Mouse (Mus musculus): Measurements from ENCODE around the gene Bpifa6. TPM values are rescaled to one million over a fixed set of nuclear protein-coding genes. Genes with fewer than 3 reads are reported as not detected.
A peak's percentile ranks its signal among the peaks of the same experiment; 100 is the strongest.

Gene Bpifa6
- polyA plus RNA-seq (2014; fragmentation: Nextera tagmentation; extraction: Ambion mirVana), result not detected in 2 replicates

DNA sequence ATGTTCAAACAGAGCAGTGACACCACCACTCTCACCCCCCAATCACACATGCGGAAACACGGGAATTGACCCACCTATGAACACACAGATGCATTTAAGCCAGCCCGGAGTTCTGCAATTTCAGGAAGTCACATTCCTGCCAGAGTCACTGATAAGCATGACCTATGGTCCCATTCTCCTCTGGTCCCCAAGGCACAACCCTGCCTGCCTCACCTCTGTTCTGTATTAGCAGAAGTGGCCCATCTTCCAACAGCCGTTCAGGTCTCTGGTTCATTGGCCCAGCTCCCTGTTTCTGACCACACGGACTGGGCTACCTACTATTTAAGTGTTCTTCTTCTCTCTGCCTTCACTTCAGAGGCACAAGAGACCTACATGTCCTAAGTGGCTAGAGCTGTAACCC lies at the start of gene Bpifa6:
Gene Bpifa6 (plus strand): TSS at position 364 of the 400 bp plus-strand sequence.
- WGBS, result 78% methylated on average over 5 of the region's 5 CpGs
- H3K4me3 ChIP-seq (ENCODE audit: low read depth, low read length), result no peak within 1 kb of the TSS
- no peak within 1 kb of the TSS for H3K4me2 ChIP-seq (replicated peaks; ENCODE audit: low read depth, low read length)
- H3K36me3 ChIP-seq (ENCODE audit: control insufficient read depth, insufficient read depth, low read length), result no peaks in the 10 kb centered on the region
- ATAC-seq (ENCODE audit: low FRiP score) (no peak), DNase-seq (ENCODE audit: low spot score) (no peak)
- no peaks in the 10 kb centered on the region for H3K4me1 ChIP-seq (replicated peaks; ENCODE audit: control insufficient read depth, insufficient read depth, low read length)
- H3K9me3 ChIP-seq (ENCODE audit: control insufficient read depth, low read length), result no peaks in the 10 kb centered on the region
- H3K9ac ChIP-seq (ENCODE audit: low read depth, low read length), result no peak within 1 kb of the TSS
- H3K27me3 ChIP-seq (ENCODE audit: control insufficient read depth, insufficient read depth, low read length), result no peaks in the 10 kb centered on the region
- H3K27ac ChIP-seq (ENCODE audit: low read depth, low read length), result no peak within 1 kb of the TSS

DNA sequence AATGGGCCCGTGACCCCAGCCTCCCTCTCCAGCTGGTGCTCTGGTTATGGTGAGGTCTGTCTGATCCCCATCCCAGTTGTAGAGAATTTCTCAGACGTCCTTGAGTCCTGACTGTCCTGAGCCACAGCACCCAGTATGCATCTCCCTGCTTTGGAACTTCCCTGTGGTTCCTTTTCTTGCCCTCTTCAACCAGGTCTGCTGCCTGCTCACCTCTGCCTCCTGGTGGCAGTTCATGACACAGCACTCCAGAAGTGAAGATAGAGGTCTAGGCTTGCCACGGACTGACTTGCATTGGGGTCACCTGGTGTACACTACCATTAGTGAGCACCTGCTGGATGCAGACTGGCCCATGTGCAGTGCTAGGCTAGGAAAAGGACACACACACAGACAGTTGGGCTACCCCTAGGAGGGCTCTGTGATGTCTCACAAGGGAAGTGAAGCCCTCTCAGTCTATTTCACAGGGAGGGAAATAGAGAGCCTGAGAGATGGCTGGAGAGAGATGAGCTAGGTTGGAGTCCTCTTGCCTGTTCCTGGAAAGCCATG lies 44.8 kb upstream of the Bpifa6 start:
- Histone ChIP-seq H3K4me3 (ENCODE audit: low read depth, low read length) (no peak overlapping the region), H3K4me2 (replicated peaks; ENCODE audit: low read depth, low read length) (no peak overlapping the region), H3K9me3 (ENCODE audit: control insufficient read depth, low read length) (no peaks in the 10 kb centered on the region), H3K36me3 (ENCODE audit: control insufficient read depth, insufficient read depth, low read length) (no peaks in the 10 kb centered on the region), H3K27me3 (ENCODE audit: control insufficient read depth, insufficient read depth, low read length) (no peaks in the 10 kb centered on the region), H3K27ac (ENCODE audit: low read depth, low read length) (no peak overlapping the region), H3K9ac (ENCODE audit: low read depth, low read length) (no peak overlapping the region), H3K4me1 (replicated peaks; ENCODE audit: control insufficient read depth, insufficient read depth, low read length) (no peaks in the 10 kb centered on the region)
- ATAC-seq (ENCODE audit: low FRiP score), result no peak
- DNase-seq (ENCODE audit: low spot score), result peak; percentile 74
- 48% methylated on average over 3 of the region's 3 CpGs for WGBS

DNA sequence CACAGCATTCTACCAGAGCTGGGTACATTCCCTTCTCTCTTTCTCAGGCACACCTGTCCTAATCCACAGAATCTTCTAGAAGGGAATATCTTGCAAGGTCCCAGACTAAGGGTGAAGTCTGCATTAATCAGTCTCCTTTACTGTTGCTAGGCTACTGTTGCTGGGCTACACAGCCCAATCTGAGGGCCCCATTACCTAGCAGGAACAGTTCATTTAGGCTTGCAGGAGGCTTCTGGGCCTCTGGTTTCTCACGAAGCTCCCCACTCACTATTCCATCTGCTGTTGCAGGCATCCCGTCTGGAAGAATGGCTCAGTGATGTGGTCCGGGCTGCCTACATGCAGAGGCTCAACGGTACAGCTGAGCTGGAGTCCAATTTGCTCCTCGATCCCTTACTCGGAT lies 43.6 kb upstream of the Bpifa6 start:
- no peak overlapping the region for H3K9ac ChIP-seq (ENCODE audit: low read depth, low read length)
- no peaks in the 10 kb centered on the region for H3K27me3 ChIP-seq (ENCODE audit: control insufficient read depth, insufficient read depth, low read length)
- H3K36me3 ChIP-seq (ENCODE audit: control insufficient read depth, insufficient read depth, low read length), result no peaks in the 10 kb centered on the region
- H3K4me2 ChIP-seq (replicated peaks; ENCODE audit: low read depth, low read length), result no peak overlapping the region
- no peaks in the 10 kb centered on the region for H3K4me1 ChIP-seq (replicated peaks; ENCODE audit: control insufficient read depth, insufficient read depth, low read length)
- H3K27ac ChIP-seq (ENCODE audit: low read depth, low read length), result no peak overlapping the region
- 66% methylated on average over 6 of the region's 6 CpGs for WGBS
- ATAC-seq (ENCODE audit: low FRiP score) (no peak), DNase-seq (ENCODE audit: low spot score) (peak; percentile 24)
- no peak overlapping the region for H3K4me3 ChIP-seq (ENCODE audit: low read depth, low read length)
- no peaks in the 10 kb centered on the region for H3K9me3 ChIP-seq (ENCODE audit: control insufficient read depth, low read length)

DNA sequence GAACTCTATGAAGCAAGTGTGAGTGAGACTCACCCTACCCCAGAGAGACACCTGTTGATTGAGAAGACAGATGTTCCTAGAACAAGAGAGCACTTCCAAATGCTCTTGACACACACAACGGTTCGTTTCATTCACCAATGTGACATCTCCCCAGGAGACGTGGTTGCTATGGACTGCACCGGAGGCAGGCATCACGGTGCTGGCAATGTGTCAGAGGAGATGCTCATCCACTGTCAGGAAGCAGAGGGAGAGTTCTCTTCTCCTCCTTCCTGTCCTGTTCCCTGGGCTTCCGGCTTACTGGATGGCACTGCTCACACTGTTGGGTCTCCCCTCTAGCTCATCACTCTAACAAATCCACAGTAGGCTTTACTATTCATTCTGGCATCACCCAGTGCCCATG lies 41.4 kb upstream of the Bpifa6 start:
- Histone ChIP-seq H3K36me3 (ENCODE audit: control insufficient read depth, insufficient read depth, low read length) (no peaks in the 10 kb centered on the region), H3K4me2 (replicated peaks; ENCODE audit: low read depth, low read length) (no peak overlapping the region), H3K27ac (ENCODE audit: low read depth, low read length) (no peak overlapping the region), H3K4me1 (replicated peaks; ENCODE audit: control insufficient read depth, insufficient read depth, low read length) (no peaks in the 10 kb centered on the region), H3K9ac (ENCODE audit: low read depth, low read length) (no peak overlapping the region), H3K27me3 (ENCODE audit: control insufficient read depth, insufficient read depth, low read length) (no peaks in the 10 kb centered on the region), H3K9me3 (ENCODE audit: control insufficient read depth, low read length) (no peaks in the 10 kb centered on the region), H3K4me3 (ENCODE audit: low read depth, low read length) (no peak overlapping the region)
- DNase-seq (ENCODE audit: low spot score), result no peak
- 63% methylated on average over 6 of the region's 6 CpGs for WGBS
- no peak for ATAC-seq (ENCODE audit: low FRiP score)

- no peak overlapping the region for H3K4me3 ChIP-seq (ENCODE audit: low read depth, low read length)
- H3K36me3 ChIP-seq (ENCODE audit: control insufficient read depth, insufficient read depth, low read length), result no peaks in the 10 kb centered on the region
- no peak for ATAC-seq (ENCODE audit: low FRiP score)
- WGBS, result 94% methylated on average over 6 of the region's 6 CpGs
- no peak overlapping the region for H3K4me2 ChIP-seq (replicated peaks; ENCODE audit: low read depth, low read length)
- no peaks in the 10 kb centered on the region for H3K27me3 ChIP-seq (ENCODE audit: control insufficient read depth, insufficient read depth, low read length)
- DNase-seq (ENCODE audit: low spot score), result no peak
- H3K9me3 ChIP-seq (ENCODE audit: control insufficient read depth, low read length), result no peaks in the 10 kb centered on the region
- no peaks in the 10 kb centered on the region for H3K4me1 ChIP-seq (replicated peaks; ENCODE audit: control insufficient read depth, insufficient read depth, low read length)
- H3K27ac ChIP-seq (ENCODE audit: low read depth, low read length), result no peak overlapping the region
- no peak overlapping the region for H3K9ac ChIP-seq (ENCODE audit: low read depth, low read length)
Observed at GRCm38 (mm10) chr2:153935348-153935747, 39.4 kb upstream of the Bpifa6 start.

DNA sequence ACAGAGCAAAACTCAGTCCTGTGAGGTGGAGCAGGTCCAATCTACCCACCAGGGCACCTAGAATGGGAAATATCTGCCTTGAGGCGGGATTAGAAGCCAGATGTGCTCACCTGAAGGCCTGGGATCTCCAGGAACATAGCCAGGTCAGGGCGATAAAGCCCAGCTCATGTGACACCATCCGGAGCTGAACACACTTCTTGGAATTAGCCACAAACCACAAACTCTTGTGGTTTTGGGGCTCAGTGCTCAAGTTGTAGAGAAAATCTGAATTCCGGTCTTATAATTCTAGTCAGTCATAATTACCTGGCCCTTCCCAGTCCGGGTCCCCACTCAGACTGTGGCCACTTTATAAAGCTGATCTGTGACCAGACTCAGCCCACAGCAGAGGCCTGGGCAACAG lies 36.9 kb upstream of the Bpifa6 start, which contains the start of gene Bpifb4:
Gene Bpifb4 (plus strand): TSS at position 370 of the 400 bp plus-strand sequence.
- Histone ChIP-seq H3K4me3 (ENCODE audit: low read depth, low read length) (no peak within 1 kb of the TSS), H3K9ac (ENCODE audit: low read depth, low read length) (no peak within 1 kb of the TSS), H3K4me1 (replicated peaks; ENCODE audit: control insufficient read depth, insufficient read depth, low read length) (no peaks in the 10 kb centered on the region), H3K36me3 (ENCODE audit: control insufficient read depth, insufficient read depth, low read length) (no peaks in the 10 kb centered on the region), H3K27ac (ENCODE audit: low read depth, low read length) (no peak within 1 kb of the TSS), H3K4me2 (replicated peaks; ENCODE audit: low read depth, low read length) (no peak within 1 kb of the TSS), H3K9me3 (ENCODE audit: control insufficient read depth, low read length) (no peaks in the 10 kb centered on the region), H3K27me3 (ENCODE audit: control insufficient read depth, insufficient read depth, low read length) (no peaks in the 10 kb centered on the region)
- WGBS, result 86% methylated on average over 5 of the region's 5 CpGs
- DNase-seq (ENCODE audit: low spot score) (no peak), ATAC-seq (ENCODE audit: low FRiP score) (no peak)

DNA sequence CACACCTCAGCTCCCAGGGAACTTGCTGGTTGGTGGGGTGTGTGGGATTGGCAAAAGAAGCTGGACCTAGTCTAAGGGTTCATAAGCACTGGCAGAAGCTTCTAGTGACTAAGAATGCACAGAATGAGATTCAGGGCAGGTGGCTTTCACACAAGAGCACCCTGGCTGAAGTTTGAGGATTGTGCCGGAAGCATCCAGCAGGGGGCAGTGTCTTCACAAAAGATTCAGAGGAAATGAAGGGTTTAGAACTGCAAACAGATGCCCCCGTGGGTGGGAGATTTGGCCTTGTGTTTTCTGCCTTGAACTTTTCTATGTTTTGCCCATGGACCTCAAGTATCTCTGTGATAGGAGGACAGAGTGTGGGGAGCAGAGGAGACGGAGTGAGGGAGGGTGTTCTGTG lies 31.2 kb upstream of the Bpifa6 start:
- no peak for ATAC-seq (ENCODE audit: low FRiP score)
- no peaks in the 10 kb centered on the region for H3K27me3 ChIP-seq (ENCODE audit: control insufficient read depth, insufficient read depth, low read length)
- no peaks in the 10 kb centered on the region for H3K4me1 ChIP-seq (replicated peaks; ENCODE audit: control insufficient read depth, insufficient read depth, low read length)
- DNase-seq (ENCODE audit: low spot score), result peak; percentile 79
- no peaks in the 10 kb centered on the region for H3K36me3 ChIP-seq (ENCODE audit: control insufficient read depth, insufficient read depth, low read length)
- H3K9ac ChIP-seq (ENCODE audit: low read depth, low read length), result no peak overlapping the region
- no peak overlapping the region for H3K4me2 ChIP-seq (replicated peaks; ENCODE audit: low read depth, low read length)
- H3K4me3 ChIP-seq (ENCODE audit: low read depth, low read length), result no peak overlapping the region
- 43% methylated on average over 3 of the region's 3 CpGs for WGBS
- H3K9me3 ChIP-seq (ENCODE audit: control insufficient read depth, low read length), result no peaks in the 10 kb centered on the region
- H3K27ac ChIP-seq (ENCODE audit: low read depth, low read length), result no peak overlapping the region

- WGBS, result 87% methylated on average over 8 of the region's 8 CpGs
- no peak overlapping the region for H3K9ac ChIP-seq (ENCODE audit: low read depth, low read length)
- no peaks in the 10 kb centered on the region for H3K27me3 ChIP-seq (ENCODE audit: control insufficient read depth, insufficient read depth, low read length)
- no peak overlapping the region for H3K4me2 ChIP-seq (replicated peaks; ENCODE audit: low read depth, low read length)
- H3K4me1 ChIP-seq (replicated peaks; ENCODE audit: control insufficient read depth, insufficient read depth, low read length), result no peaks in the 10 kb centered on the region
- ATAC-seq (ENCODE audit: low FRiP score) (no peak), DNase-seq (ENCODE audit: low spot score) (no peak)
- no peak overlapping the region for H3K4me3 ChIP-seq (ENCODE audit: low read depth, low read length)
- no peaks in the 10 kb centered on the region for H3K36me3 ChIP-seq (ENCODE audit: control insufficient read depth, insufficient read depth, low read length)
- no peak overlapping the region for H3K27ac ChIP-seq (ENCODE audit: low read depth, low read length)
- no peaks in the 10 kb centered on the region for H3K9me3 ChIP-seq (ENCODE audit: control insufficient read depth, low read length)
Observed at GRCm38 (mm10) chr2:153944567-153944966, 30.2 kb upstream of the Bpifa6 start.

GRCm38 (mm10) chr2:153952897-153953296 lies 21.8 kb upstream of the Bpifa6 start:
- H3K4me2 ChIP-seq (replicated peaks; ENCODE audit: low read depth, low read length), result no peak overlapping the region
- 27% methylated on average over 6 of the region's 6 CpGs for WGBS
- no peaks in the 10 kb centered on the region for H3K4me1 ChIP-seq (replicated peaks; ENCODE audit: control insufficient read depth, insufficient read depth, low read length)
- no peaks in the 10 kb centered on the region for H3K36me3 ChIP-seq (ENCODE audit: control insufficient read depth, insufficient read depth, low read length)
- DNase-seq (ENCODE audit: low spot score), result peak; percentile 84
- H3K9me3 ChIP-seq (ENCODE audit: control insufficient read depth, low read length), result no peaks in the 10 kb centered on the region
- H3K4me3 ChIP-seq (ENCODE audit: low read depth, low read length), result no peak overlapping the region
- H3K27me3 ChIP-seq (ENCODE audit: control insufficient read depth, insufficient read depth, low read length), result no peaks in the 10 kb centered on the region
- no peak overlapping the region for H3K27ac ChIP-seq (ENCODE audit: low read depth, low read length)
- no peak overlapping the region for H3K9ac ChIP-seq (ENCODE audit: low read depth, low read length)
- no peak for ATAC-seq (ENCODE audit: low FRiP score)
